Mouse (Mus musculus) left cerebral cortex, adult 9 months (tissue): Measurements from ENCODE around the gene Slc4a5.

Experiments used
- DNase-seq, 2 experiments: peaks; one replicate each; pipeline ENCODE4 v3.0.0; 2022; ENCODE audit warnings: low spot score in 2 of 2

Slc4a5 gene

DNA sequence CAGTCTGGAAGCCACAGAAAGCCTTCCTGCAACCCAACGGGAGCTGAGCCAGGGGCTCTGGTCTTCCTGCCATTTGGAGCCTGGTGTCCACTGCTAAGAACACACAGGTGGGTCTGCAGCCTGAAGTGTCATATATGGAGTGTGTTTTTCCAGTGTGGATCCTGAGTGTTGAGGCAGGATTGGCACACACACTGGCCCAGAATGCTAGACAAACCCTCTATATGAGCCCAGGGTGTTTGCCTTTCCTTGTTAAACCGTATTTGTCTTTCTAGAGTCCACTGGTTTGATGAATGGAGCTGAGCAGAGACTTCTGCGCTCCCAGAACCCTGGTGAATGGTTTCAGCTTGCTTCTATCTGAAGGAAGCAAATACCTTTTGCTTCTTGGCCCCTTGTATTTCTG lies at the start of gene Slc4a5:
TSS of gene Slc4a5 (plus strand) at position 15 of the 400 bp plus-strand sequence.
- no peak for DNase-seq

DNA sequence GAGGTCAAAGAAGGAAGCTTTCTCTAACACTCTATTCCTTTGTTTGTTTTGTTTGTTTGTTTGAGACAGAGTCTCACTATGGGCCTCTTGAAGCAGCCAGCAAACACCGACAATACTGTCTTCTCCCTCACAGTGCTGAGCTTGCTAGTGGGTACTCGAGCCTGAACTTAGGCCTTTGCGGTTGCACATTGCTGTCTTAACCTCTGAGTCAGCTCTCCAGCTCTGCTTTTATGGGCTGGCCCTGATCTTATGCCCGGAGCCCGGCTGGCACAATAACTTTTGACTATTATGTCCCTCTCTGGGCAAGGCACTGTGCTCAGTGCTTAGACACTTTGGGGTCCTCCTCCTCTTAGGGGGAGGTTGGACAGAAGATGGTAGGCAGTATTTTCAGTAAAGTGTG lies 49.8 kb upstream of the Slc4a5 start:
- no peak for DNase-seq

DNA sequence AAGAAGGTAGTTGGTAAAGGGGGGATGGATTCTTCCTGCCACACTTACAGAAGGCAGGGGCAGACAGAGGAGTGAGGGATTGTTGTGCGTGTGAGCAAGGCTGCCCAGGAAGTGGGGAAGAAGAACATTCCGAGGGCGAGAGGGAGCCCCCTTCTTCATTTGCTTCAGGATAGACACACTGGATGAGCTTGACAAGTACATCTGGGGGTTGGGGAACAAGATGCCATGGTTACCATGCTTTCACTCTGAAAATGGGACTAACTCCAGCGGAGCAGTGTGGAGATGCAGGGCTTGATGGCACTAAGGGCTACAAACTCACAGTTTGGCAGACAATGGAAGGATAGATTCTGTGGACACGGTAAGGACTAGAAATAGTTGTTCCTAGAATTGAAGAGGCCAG lies 48.6 kb upstream of the Slc4a5 start:
- no peak for DNase-seq

DNA sequence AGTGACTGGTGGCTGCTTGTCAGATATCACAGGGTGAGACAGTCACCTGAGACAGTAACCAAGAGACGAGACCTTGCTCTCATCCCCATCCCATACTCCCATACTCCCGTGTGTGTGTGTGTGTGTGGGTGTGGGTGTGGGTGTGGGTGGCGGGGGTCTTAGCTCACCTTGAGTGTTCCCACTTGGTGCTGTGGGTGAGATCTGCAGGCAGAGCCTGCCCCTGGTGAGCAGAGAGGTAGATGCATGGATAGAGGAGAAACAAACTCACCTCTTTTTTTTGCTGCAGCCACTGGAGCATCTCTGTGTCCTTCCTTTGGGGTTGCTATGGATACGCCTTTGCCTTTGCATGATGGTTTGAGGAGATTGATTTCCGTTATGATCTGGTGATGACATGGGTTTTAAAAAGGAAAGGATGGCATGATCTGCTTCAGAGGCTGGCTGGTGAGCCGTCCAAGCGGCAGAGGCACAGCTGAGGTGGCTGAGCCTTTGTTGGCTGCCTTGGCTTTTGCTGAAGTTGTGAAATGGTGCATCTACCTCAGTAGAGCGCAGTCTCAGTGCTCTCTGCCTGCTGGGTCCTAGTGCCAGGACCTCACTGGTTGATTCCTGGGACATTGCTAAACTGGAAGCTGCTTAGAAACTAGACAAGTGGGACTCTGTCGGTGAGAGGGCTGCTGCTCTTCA lies 47.2 kb upstream of the Slc4a5 start:
- DNase-seq: peak in 1 of 2 experiments; percentile 68

DNA sequence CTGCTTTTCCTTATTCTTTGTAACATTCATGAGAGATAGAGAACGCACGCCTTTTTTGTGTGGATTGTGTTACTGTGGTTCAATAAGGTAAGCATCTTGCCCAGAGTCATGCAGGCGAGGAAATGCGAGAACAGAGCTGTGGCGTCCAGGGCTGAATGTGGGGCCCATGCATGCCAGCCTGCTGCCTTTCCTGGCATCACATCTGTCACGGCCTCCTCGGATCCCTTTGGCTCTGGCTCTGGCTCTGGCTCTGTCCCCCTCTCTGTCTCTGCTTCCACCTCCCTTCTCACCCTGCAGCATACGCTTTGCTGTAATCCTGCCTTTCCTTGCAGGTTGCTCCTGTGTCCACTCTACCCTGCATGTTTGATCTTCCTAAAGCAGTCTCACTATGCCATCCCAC lies 43.6 kb upstream of the Slc4a5 start:
- DNase-seq: no peak

DNA sequence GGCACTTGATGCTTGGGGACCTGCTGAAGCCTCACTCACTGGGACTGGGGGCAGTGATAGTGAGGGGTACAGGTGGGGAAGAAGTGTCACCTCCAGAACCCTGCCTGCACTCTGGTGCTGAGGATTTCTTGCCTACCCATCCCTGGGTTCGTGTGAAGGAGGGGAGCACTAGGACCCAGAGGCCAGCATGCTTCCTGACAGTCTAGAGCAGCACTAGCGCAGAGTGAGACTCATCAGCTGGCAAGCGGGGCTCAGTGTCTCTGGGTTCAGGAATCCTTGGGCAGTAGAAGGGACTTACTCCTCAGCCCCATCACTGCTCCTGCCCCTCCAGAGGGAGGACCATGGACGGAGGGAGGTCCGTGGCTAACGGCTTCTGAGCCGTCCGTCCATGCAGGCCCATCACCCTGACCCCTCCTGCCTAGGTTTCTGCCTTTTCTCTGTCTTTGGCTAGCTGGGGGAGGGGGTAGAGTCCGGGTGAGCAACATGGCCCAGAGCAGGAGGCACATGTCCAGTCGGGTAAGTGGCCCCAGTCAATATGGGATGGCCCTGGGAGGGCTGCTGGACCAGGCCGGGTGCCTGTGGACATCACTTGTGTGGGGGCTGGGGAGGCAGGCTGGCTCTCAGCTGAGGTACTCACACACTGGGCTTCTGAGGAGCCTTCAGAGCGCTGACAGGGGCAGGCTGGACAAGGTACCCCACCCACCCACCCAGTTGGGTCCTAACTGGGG lies 40.1 kb upstream of the Slc4a5 start:
- peak in 1 of 2 experiments; percentile 69 for DNase-seq

DNA sequence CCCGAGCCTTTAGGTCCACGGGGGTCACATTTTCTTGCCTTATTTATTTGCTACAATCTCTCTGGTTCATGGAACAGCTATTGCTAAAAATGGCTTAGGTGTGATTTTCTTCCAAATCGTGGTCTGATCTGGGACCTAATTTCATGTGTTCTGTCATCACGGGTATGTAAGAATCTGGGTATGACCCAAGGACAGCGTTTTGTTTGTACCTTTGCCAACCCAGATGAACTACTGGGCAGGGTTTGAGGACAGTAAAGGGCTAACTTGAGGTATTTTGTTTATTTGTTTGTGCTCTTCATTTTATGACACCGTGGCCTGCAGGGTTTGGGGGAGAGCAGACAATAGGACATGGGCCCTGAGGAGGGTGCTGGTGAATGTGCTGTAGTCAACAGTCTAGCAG lies 39.0 kb upstream of the Slc4a5 start:
- no peak for DNase-seq

DNA sequence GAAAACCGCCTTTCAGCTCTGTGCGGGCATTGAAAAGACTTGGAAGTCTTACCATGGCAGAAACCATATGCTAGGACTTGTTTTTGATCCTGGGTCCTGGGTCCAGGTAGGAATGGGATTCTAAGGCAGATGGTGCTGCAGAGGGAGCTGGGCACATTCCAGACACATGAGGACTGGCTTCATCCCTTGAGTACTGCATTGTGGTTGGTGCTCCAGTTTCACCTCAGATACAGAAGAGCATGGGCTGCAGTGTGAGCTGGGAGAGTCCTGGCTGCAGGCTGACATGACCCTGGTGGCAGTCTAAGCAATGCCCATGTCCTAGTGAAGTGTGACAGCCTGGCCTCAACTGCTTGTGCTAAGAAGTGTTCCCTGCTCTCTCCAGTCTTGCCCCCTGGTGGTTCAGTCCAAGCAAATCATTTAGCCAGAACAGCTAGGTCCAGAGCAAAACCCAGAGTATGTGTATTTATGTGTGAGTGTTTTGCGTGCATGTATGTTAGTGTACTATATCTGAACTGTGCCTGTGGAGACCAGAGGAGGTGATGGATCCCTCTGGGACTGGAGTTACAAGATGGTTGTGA lies 34.7 kb upstream of the Slc4a5 start:
- no peak for DNase-seq

DNA sequence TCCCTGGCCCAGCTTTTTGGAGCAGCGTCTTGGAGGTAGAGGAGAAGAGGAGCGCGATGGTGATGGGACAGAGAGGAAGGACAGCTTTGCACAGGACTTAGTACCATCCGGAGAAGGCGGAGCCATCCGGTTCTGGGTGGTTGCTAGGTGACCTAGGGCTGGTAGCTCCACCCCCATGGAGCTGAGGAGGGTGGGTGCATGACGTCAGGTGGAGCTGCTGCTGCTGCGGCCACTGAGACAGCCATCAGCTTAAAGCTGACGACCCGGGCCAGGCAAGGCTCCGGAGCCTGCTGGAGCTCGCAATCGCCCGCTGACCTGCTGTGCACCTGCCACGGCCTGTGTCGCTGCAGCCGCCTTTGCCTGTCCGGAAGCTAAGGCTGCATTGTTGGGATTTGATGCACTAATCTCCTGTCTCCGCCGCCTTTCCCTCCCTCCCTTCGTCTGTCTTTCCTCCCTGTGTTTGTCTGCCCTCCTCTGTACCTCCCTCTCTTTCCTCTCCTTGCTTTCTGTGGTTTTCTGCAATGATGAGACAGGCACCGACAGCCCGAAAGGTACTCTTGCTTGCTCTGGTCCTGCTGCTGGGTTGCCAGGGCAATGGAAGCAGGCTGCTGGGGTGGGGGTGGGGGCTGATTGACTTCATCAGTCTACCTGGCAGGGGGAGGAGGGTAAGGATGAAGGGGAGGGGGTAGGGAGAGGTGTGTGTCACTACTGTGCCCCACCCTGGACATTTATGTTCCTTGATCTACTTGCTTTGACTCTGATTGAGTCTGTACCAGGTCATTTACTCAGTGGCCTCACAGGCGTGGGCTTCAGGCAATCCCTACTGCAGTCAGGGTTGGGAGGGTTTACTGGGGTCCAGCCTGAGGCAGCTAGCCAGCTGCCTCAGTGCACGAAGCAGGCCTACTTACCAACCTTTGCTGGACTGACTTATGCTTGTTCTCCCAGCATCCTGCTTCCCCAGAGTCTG lies 33.5 kb upstream of the Slc4a5 start:
- DNase-seq: peak; percentile 84 to 92

DNA sequence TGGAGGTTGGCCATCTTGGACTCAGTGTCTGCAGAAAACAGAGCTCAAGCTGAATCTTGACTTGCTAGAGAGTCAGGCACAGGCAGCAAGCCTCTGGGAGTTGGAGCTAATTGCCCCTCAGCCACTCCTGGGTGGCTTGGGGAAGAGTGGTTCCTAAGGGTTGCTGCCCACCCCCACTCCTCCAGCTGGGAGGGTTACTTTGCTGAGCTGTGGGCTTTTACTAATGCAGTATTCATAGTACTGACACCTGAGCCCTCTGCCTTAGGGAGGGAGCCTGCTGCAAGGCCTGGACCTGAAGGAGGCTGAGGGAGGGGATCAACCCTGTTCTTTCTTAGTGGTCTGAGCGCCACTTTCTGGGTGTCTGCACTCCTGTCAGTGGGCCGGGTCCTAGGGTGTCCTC lies 32.7 kb upstream of the Slc4a5 start:
- DNase-seq: no peak

DNA sequence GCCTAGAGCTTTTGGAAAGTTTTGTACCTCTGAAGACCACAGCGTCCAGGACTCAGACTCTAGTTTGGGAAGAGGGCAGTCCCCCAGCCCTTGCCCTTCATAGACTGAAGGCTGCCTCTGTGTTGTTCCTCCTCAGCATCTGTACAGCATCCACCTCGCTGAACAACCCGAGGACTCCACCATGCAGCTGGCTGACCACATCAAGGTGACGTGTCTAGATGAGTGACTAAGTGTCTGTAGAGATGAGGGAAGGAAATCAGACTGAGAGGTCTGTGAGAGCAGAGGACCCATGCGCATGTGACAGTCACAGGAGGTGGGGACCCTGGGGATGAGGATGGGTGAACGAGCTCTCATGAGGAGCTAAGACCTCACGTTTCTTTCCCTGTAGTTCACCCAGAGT lies 26.1 kb upstream of the Slc4a5 start:
- no peak for DNase-seq

DNA sequence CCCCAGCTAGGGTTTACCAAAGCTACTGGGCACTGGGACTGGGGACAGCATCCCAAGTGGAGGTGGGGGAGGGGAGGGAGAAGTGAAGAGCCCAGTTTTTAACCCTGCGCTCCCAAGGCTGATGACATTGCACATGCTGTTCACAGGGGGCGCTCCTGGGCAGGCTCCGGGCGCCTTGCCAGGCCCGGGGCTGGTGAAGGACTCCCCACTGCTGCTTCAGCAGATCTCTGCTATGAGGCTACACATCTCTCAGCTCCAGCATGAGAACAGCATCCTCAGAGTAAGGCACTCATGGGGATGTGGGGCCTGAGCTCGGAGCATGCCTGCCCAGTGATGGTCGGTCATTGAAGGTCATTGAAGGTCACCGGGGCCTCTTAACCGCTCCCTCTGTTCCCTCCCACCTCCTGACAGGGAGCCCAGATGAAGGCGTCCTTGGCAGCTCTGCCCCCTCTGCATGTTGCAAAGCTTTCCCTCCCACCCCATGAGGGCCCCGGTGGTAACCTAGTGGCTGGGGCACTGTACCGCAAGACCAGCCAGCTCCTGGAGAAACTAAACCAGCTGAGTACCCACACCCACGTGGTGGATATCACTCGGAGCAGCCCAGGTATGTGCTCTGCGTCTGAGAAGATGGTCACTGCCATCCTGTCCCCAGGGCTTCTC lies 22.2 kb upstream of the Slc4a5 start:
- peak in 1 of 2 experiments; percentile 62 for DNase-seq

DNA sequence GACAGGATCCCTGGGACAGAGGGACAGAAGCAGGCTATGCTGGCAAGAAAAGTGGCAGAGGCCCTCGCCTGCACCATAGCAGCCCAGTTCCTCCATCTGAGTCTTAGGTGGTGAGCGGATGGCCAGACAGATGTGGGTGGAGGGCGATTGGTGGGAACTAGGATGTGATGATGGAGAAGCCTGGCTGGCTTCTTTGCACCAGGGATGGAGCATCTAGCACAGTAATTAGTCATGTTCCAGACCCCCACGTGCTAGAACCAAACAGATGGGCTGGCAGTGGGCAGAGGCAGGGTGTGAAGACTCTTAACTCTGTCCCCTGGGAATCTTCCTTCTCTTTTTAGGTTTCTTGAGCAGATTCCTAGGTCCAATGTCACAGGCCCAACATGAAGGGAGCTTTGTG lies 16.3 kb upstream of the Slc4a5 start:
- no peak for DNase-seq

DNA sequence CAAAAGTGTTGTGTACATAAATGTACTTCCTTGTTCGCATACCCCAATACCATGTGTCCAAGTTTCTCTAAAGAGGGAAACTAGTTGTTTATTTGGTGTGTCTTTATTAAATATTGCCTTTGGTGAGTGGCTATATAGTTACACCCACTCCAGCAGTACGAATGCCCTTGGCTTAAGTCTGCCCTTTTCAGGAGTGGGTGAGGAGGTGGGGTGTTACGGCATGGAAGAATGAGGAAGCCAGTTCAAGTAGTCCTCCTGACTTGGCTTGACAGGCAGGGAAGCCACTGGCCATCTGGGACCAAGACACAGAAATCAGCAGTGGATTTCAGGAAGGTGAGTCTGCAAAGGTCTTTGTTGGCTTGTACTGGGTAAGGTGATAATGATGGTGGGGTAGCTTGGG lies 13.8 kb upstream of the Slc4a5 start:
- no peak for DNase-seq

DNA sequence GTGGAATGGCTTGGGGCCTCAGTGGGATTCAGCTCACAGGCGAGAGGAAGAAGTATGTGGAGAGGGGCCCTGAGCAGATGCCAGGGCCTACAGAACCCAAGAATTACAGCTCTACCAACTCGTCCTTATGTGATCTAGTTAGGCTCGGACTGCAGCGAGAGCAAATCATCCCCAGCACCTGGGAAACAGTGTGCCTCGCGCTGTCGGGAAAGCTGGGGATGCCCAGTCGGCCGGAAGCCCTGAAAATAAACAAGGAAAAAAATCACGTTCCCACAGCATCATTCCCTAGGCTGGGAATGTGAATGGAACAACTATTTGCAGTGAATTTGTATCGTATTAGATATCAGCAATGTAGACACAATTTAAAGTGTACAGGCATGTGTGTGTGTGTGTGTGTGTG lies 13.3 kb upstream of the Slc4a5 start:
- no peak for DNase-seq

DNA sequence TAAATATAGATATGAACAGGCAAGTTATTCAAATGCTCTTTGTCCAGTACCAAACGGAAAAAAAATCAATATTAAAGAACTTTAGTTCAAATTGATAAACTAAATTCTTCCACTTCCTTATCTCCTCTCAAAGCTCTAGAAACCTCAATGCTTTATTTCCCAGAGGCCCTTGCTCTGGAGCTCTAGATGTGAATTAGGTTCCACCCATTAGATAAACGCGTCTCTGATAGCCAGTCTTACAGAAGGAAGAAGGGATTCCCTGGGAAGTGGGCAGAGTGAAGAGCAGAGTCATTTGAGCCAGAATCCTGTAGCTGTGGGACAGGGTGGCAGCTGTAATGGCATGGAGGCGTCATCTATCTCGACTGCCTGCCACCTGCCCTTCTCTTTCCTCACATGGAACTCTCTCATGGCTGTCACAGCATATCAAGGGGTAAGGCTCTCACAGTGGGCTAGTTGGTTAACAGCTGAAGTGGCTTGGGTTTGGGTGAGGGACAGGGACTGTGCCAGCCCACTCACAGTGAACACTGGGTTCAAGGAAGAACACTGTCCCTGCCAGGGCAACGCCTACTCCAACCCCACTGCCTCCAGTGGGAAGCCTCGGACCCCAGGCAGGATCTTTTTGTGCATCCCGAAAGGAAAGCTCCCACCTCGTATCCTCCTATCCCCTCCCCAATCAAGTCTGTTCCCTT lies 12.1 kb upstream of the Slc4a5 start:
- DNase-seq: no peak

DNA sequence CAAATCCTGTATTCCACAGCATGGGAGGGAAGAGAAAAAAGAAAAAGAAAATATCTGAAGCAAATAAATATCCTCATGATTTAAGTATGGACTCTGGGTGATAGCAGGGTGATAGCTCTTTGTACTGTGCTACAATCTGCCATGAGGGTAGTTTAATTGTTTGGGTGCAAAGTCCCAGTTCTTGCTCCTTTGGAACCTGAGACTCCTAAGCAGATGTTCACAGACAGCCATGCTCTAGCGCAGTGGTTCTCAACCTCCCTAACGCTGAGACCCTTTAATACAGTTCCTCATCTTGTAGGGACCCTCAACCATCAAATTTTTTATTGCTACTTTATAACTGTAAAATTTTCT lies 11.6 kb upstream of the Slc4a5 start:
- DNase-seq: no peak

DNA sequence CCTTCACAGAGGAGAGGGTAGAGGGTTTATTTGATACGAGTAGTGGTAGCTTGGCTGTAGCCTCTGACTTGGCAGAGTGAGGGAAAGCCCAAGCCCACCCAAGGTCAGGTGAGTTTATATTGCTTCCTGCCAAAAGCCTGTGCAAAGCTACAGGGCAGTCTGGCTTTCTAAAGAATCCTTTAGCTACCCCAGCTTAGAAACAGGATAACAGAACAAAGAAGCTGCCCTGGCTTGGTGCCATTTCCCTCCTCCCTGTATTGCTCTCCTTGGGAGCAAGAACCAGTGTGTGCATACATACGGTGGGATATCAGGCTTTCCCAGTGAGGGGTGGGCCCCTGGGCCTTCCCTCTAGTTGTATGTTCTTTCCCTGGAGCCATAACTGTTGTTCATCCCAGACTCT lies 9.1 kb upstream of the Slc4a5 start:
- no peak for DNase-seq

DNA sequence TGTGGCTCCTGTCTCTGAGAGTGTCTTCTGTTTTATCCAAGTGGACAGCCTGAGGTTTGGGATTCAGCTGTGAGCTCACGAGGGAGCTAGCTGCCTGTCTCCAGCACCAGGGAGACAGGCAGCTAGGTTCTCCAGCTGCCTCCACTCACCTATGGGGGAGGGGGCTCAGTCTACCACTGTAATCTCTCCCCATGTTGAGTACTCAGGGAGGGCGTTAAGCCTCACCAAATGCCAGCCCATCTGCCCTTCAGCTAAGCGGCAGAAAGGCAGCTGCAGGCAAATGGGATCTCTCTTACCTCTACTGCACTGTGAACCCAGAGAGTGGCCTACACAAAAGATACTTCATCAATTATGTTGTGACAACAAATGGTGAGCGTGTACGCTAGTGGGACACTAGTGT lies 8.1 kb upstream of the Slc4a5 start:
- no peak for DNase-seq

DNA sequence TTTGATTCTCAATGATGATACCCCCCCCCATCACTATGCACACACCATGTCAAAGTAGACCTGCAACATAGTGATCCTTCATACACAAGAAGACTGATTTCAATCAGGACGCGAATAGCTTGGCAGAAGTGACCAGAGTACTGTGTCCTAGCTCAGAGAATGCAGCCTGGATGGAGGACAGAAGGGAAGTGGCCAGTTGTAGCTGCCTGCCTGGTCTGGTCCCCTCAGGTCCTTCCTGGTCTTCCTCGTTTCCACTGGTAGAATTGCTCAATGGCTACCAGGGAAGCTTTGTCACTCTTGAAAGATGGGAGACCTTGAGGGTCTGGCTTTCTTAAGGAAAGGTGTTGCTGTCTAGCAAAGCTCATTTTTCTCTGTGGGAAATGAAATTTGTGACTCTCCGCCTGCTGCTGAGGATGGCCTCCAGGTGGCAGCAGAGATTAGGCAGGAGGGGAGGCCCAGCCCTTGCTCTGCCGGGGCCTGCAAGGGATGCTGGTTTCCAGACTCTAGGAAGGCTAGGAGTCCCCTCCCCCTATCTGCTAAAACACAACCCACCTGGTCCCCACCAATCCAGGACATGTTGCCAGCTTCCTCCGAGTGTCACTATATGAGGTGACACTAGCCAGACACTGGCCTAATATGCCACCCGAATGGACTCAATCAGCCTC lies 4.5 kb upstream of the Slc4a5 start:
- peak in 1 of 2 experiments; percentile 68 for DNase-seq
